Mouse (Mus musculus) megakaryocyte, embryonic 14.5 days (primary cell): ENCODE measurements around the gene Gm20388.

Experiments used
- FLI1 ChIP-seq: IDR thresholded peaks from 2 replicates; pipeline ENCODE4 v1.6.1; 2012; ENCODE audit warnings: low read length, inconsistent platforms, mixed read lengths
- GATA1 ChIP-seq: IDR thresholded peaks from 3 replicates; pipeline ENCODE4 v1.6.1; 2012; ENCODE audit warnings: mixed read lengths, low read length, inconsistent platforms, borderline replicate concordance

DNA sequence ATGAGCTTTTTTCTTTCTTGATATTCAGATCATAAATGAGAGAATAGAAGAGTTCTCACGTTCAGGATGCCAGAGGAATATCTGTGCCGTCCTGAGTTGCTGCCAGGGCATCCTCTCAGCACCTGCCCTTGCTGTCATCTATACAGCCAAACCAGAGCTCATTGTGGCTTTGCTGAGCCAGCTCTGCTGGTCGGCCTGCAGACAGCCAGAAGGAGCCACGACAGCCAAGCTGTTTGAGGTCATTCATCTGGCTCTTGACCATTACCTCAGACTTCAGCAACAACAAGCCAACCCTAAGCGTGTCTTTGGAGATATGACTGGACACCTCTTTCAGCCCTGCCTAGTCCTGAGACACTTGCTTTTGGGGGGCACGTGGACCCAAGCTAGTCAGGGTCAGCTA, 4117.2 kb downstream of the Gm20388 start:
- TF ChIP-seq GATA1 (no peak), FLI1 (no peak)
